Mouse (Mus musculus): ENCODE measurements at regions not wholly inside any gene's neighbourhood (a gene's known extent, or its start where the extent isn't known, plus 50 kb on each side); places are given as distances from the start of the nearest gene placed in this dataset.

DNA sequence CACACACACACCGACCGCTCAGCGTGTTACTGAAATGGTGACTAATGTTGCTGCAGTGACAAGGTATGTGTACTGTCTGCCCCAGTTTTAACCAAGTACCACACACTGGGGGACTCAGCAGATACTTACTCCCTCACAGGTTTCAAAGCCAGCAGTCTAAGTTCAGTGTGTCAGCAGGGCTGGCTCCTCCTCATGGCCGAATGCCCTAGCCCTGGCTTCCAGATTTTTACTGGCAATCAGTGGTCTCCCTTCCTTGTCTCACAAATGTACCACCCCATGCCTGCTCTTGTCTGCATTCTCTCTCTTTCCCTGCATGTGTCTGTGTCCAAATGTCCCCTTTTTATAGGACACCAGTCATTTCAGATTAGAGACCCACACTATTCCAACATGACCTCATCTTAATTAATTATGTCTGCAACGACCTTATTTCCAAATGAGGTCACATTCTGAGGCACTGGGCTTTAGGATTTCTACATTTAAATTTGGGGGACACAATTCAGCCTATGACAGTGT is 114.7 kb downstream of the Uri1 start:
- DNase-seq (ENCODE audit: inconsistent age in 2 of 2, low spot score in 1 of 2): peak in 1 of 2 experiments; percentile 39

DNA sequence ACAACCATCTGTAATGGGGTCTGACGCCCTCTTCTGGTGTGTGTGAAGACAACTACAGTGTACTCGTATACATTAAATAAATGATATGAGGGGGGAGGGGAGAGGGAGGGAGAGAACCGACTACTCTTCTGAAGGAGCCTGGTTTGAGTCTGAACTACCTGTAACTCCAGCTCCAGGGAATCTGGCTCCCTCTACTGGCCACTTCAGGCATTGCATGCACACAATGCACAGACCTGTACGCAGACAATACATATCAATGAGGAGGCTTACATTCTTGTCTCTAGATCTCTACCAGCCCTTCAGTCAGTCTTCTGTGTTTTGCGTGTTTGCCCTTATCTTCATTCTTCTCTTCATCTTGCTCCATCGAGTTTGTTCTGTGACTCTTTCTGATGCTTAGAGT is 120.4 kb upstream of the Zfp536 start:
- DNase-seq (ENCODE audit: inconsistent age in 2 of 2, low spot score in 1 of 2): peak; percentile 8 to 58

DNA sequence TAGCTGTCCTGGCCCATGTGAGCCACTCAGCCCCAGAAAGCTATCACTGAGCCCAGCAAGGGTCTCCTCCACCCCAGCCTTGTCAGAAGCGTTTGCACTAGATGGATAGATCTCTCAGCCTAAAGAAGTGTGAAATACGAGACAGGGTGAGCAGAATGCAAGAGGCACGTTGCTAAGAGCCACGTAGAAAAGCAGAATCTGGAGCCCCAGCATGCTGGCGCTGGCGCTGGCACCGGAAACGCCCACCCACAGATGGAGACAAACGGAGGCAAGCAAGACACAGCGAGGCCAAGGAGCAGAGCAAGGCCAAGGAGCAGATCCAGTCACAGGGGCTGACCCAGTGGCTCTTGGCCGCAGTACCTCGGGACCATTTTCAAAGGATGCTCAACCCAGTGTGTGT is 100.9 kb upstream of the Zfp536 start:
- no peak for DNase-seq (ENCODE audit: inconsistent age in 2 of 2, low spot score in 1 of 2)

DNA sequence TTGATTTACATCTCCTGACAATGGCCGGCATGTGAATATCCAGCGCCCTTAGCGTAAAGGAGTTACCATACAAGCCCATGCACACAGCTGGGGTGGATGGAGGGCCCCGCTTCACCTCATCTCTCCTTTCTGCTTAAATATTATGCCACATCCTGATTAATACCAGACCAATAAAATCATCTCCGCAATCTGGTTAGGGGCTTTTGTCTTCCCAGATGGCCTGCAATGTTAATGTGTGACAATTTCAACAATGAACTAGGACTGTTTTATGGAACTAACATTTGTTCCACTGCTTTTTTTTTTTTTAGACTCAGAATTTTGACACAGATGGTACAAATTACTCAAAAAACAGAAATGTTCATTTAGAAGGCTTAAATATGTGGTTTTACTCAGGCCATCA is 97.5 kb upstream of the Zfp536 start:
- DNase-seq (ENCODE audit: inconsistent age in 2 of 2, low spot score in 1 of 2): no peak

DNA sequence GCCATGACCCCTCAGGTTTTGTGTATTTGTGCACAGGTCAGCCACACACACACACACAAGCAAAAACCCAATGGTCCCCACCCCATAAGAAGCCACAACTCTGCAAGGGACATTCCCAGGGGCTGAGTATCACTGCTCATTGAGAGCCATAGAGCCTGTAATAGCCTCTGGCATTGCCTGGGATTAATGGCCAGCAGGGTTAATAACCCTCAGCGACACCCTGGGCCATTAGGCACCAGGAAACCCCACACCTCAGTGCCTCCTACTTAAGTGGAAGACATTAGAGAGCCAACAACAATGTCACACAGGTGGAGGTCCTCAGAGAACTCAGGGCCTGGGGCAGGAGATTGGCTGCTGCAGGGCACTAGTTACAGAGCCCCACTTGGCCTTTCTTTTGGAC is 93.0 kb upstream of the Zfp536 start:
- DNase-seq (ENCODE audit: inconsistent age in 2 of 2, low spot score in 1 of 2): no peak

DNA sequence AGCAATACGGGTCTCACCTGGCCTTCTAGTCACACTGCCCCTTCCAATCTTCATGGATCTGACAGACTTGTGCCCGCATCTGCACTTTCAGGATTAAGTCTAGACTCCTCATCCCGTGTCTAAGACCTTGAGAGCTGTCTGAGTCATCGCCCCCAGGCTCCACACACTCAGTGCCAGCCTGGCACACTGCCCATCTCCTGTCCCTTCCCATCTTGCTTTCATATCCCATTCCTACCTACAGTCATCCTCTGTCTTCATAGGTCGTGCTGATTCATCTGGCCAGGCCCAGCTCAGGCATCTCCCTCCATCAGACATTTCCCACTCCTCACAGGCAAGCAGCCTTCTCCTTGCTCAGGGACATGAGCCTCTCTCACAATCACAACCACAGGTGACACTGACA is 78.0 kb upstream of the Zfp536 start:
- peak; percentile 70 to 73 for DNase-seq (ENCODE audit: inconsistent age in 2 of 2, low spot score in 1 of 2)

DNA sequence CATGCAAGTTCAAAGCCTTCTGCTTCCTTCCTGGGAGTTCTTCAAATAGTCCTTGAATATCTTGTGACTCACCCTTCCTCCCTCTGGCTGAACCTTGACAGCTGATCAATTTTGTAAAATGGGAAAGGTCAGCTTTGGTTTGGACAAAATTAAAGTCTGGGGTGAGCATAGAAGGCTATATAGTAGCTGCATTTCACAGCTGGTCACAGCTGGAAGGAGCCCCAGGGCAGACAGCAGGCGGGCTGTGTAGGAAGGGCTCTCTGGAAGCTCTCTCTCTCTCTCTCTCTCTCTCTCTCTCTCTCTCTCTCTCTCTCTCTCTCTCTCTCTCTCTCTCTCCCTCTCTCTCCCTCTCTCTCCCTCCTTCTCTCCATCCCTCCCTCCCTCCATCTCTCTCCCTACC is 71.8 kb upstream of the Zfp536 start:
- peak; percentile 30 to 70 for DNase-seq (ENCODE audit: inconsistent age in 2 of 2, low spot score in 1 of 2)

DNA sequence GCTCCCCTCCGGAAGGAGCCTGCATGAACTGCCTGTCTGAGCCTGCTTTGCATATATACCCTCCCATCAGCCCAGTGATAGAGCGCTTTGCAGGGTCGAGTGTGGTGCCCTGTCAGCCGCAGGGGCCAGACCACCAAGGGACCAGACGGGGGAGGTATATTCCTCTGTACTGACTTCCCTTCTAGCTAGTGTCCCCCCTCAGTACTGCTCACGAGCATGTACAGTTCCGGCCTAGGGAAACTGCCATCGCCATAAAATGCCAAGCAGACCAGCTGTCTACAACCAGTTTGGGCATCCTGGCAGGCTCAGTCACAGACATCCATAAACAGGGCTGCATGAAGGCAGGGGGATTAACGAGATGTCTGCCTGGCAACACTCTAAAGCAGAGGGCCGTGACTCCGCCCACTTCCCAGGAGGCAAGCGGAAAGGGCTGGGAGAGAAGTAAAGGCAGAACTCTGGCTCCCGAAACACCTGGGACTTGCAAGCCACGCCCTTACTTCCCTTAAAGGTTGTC is 68.6 kb upstream of the Zfp536 start:
- DNase-seq (ENCODE audit: inconsistent age in 2 of 2, low spot score in 1 of 2): no peak

DNA sequence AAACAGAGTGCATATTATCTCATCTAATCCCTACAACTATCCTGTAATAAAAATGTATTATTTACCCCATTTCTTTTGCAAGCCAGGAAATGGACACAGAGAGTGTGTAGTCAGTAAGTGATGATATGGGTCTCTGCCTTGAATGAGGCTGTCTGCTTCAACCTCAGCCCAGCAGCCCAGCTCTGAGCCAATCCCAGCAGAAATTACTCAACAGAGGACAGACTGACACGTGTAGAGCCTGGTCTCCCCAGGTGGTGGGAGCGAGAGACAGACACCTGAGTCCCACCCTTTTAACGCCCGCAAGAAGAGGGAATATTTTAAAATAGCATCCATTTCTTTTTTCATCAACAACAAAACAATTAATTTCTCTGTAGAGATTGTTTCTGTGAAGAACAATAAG is 68.1 kb upstream of the Zfp536 start:
- no peak for DNase-seq (ENCODE audit: inconsistent age in 2 of 2, low spot score in 1 of 2)

DNA sequence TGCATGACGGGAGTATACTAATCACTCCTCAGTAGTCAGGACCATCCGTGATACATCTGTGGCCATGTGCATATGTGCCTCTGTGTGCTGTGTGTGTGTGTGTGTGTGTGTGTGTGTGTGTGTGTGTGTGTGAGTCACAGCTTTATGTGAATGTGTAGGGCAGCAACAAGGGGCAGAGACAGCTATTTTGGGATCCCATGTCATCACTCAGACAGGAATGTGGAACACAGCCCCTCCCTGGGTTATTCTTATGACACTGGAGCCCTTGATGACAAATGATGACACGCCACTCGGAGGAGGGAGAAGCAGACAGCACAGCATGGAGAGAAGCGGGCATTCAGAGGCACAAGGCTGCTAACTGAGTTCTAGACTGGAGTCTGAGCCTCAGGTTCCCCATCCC is 64.4 kb upstream of the Zfp536 start:
- peak in 1 of 2 experiments; percentile 37 for DNase-seq (ENCODE audit: inconsistent age in 2 of 2, low spot score in 1 of 2)

DNA sequence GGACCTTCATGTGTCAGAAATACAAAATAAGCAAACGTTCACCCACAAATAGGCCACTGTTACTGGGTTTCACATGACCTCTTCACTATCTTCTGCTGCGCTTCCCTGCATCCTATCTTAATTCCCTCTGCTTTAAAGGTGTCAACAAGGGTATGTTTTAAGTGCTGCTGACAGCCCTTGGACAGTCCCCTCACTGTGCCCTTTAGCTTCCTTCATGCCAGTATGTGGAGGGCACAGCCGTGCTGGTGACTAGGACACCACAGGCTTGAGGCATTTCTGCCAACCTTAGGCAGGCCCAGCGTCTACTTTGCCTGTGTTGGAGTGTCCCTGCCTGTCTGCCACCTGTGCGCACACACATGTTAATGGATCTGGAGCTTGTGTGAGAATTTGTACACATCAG is 63.9 kb upstream of the Zfp536 start:
- DNase-seq (ENCODE audit: inconsistent age in 2 of 2, low spot score in 1 of 2): no peak

DNA sequence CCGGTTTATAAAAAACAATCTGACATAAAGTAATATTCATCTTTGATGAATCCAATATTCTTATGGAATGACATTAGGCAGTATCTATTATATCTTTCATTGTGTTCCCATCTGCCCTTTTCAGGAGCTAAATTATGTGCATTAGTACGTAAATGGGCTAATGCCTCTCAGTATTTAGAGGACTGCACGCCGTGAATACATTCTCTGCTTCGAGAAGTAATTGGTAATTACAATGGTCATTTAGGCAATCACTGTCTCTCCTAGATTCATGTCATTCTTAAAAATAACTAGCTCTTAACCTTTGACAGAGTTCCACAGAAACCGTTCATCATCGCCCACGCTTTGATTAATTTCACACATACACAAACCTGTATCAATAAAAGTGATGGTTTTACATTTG is 60.0 kb upstream of the Zfp536 start:
- DNase-seq (ENCODE audit: inconsistent age in 2 of 2, low spot score in 1 of 2): no peak

DNA sequence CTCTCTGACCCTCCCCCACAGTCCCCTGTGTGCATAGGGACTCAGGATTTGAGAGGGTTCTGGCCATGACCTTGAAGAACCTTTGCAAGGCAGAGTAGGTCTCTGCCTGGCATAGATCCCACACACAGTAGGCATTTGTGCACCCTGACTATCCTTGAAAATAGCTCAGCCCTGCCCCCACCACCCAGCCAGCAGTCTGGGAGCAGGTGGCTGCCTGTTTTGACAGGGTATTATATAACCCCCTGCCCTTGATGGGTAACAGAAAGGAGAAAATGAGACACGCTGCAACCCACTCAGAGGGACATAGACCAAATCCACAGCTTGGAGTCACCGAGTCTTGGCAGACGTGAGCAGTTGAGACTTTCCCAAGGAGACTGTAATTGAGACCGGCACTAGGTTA is 58.9 kb upstream of the Zfp536 start:
- peak; percentile 21 to 56 for DNase-seq (ENCODE audit: inconsistent age in 2 of 2, low spot score in 1 of 2)

DNA sequence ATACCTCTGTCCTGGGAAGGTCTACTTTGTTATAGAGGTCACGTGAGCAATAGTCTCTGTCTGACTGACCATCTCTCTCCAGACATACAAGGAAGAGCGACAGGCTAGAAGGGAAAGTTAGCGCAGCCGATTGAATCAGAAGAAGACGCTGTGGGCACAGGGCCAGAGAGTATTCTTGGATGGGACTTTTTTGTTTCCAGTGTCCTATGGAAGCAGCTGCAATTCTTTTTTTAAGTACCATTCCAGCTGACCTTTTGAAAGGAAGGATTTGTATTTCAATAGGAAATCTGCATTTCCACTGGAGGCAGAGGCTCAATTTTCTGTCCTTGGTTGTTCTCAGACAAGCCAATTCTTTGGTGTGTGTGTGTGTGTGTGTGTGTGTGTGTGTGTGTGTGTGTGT is 52.3 kb upstream of the Zfp536 start:
- DNase-seq (ENCODE audit: inconsistent age in 2 of 2, low spot score in 1 of 2): no peak

All from adrenal gland, adult (tissue).